Mouse (Mus musculus) monocyte, adult 2 months (primary cell): ENCODE data around the gene Snai3.

ENCODE experiments used
- DNase-seq, 2 experiments: peaks; one replicate each; pipeline ENCODE4 v3.0.0; 2022; ENCODE audit warnings: low spot score in 2 of 2, low read depth in 1 of 2

Gene Snai3

DNA sequence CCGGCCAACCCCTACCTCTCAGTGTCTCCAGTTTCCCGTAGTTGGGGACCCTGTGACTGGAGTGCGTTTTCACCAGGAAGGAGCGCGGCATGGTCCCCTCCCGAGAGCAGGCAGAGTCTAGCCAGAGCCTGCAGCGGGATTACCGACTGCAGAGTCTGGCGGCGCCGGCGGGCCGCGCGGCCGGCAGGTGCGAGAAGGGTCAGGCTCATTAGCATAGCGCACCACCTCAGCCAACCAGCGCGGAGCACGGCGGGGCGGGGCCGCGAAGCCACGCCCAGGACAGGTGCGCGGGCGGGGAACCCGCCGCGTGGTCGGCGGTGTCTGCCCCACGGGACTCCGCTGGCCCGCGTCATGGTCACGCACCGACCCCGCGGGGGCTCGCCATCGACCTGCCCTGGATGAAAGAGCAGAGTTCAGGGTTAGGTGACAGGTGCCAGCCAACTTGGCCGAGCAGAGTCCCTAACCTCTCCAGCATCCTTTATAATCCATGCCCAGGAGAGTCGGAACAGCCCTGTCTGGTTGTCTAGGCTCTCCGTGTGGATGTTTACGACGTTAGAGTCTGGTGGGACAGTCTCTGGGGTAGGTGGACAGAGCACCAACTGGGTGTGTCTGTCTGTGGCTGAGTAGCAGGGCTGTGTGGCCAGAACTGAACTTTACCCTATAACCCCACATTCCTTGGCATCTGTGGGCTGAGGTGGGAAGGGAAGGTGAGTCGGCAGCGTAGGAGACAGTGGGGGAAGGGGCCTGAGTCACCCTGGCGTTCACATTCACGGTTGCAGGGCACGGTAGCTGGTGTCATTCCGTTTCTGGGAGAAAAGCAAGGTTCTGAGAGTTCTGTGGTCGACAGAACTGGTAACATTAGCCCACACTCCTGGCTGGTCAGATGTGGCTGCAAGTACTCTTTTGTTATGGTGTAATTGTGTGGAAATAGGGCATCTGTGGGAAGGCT, at the start of gene Snai3:
Gene Snai3 (minus strand): TSS at position 210 of the 949 bp plus-strand sequence.
- no peak for DNase-seq

DNA sequence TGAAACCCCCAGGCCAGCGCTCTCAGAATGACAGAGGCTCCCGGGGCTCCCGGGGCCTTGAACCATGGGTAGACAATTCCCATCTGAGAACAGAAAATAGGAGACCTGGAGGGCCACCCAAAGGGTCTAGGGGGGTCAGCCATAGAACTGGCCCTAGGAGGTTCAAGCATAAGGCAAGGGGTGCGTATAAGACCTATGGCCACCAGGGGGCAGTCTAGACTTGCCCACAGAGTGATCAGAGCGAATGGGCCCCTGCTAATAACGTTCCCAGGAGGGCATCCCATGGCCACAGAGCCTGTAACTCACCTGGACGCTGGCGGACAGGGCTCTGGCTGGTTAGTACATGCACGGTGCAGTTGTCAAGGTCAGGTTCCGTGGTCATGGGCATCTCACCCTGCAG, 40.3 kb upstream of the Snai3 start:
- peak in 1 of 2 experiments; percentile 58 for DNase-seq

DNA sequence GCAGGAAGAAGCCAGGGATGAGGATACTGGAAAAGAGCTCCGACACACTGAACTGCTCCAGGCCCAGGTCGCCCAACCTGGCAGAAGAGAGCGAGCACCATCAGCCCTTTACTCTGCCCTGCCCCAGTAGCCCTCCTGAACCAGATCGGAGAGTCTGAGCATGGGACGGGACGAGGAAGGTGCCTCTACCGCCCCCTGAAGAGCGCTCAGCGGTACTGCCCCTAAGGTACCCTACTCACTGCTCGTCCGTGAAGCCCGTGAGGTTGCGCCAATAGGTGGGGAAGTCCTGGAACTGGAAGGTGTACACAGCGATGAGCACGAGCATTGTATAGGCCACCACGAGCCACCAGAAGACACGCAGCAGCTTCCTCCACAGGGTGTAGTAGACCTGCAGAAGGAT, 37.4 kb upstream of the Snai3 start:
- DNase-seq, result no peak

DNA sequence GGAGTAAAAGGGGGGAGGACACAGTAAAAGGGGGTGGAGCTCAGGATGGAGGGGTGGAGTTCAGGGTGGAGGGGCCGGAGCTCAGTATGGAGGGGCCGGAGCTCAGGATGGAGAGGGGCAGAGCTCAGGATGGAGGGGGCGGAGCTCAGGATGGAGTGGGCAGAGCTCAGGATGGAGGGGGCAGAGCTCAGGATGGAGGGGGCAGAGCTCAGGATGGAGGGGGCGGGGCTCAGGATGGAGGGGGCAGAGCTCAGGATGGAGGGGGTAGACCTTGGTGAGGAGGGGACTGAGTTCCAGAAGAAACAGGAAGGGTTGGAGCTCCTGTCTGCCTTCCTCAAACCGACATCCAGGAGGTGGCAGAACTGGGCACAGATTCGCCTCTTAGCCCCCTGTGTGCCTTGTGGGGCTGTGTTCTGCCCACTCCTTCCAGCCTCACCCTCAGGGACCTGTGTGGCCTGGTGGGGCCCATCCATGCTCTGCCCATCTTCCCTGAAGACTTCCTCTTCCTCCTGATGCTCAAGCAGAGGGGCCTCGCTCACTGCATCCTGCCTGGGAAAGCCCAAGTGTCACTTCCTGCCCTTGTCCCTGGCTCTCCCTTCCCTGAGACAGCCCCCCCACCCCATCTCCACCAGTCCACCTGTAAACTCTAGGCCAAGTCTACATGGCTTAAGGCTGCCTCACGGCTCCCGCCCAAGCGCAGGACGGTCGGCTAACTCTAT, 36.6 kb upstream of the Snai3 start:
- DNase-seq, result no peak

DNA sequence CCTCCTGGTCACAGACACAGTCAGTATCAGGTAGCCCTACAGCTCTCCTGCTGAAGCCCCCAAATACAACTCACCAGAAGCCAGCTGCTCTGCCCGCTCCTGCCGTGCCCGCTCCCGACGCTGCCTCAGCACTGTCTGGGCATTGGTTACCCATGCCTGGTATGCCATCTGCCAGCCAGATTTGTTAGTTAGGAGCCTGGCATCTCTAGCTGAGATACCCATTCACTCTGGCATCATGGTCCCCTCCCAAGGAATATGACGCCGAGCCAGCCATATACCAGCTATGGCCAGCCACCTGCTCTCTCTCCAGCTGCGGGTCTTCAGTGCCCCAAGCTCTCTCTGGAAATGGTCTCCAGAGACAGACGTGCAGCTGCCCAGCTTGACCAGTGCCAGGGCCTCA, 27.9 kb upstream of the Snai3 start:
- no peak for DNase-seq

DNA sequence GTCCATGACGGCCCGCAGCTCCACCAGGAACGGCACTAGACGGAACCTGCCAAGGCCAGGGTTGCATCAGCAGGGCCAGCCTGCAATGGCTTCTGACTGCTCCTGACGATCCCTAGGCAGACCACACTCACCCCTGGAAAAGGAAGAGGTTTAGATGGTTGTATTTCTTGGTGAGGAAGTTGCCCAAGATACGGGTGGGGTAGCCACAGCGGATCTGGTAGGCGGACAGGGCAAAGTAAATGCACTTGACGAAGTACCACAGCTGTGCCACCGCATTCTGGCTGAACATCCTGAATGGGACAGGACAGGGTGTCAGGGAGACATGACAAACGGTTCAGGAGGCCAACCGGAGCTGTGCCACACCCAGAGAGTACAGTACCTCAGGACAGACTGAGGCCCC, 24.3 kb upstream of the Snai3 start:
- DNase-seq, result peak; percentile 38 to 41

DNA sequence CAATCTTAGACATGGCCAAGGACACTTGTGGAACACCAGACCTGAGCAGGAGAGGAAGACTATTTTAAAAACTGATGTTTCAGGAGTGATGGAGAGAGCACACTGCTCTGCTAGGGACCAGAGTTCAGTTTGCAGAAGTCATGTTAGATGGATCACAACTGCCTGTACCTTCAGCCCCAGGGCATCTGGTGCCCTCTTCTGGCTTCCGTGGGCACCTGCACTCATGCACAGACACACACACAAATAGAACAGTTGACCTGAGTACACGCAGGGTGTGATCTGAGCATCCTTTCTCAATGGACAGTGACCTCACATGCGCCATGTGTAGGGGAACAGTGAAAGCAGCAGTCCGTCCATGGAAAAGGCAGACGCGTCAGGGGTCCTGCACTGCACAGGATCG, 23.3 kb upstream of the Snai3 start:
- DNase-seq, result no peak

DNA sequence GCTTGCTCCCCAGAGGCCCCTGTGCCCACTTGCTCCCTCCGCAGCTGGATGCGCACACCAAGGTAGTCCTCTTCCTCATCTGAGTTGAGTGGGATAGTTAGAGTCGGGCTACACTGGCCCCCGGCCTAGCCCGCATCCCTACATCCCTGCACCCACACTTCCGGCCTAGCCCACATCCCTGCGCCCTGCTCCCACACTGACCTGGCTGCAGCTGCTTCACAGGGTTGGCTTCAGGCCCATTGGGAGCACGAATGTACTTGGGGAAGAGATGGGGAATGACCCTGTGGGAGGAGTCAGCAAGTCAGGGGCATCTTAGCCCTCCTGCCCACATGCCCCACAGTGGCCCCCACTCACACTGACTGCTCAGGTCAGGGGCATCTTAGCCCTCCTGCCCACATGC, 21.9 kb upstream of the Snai3 start:
- DNase-seq, result no peak

DNA sequence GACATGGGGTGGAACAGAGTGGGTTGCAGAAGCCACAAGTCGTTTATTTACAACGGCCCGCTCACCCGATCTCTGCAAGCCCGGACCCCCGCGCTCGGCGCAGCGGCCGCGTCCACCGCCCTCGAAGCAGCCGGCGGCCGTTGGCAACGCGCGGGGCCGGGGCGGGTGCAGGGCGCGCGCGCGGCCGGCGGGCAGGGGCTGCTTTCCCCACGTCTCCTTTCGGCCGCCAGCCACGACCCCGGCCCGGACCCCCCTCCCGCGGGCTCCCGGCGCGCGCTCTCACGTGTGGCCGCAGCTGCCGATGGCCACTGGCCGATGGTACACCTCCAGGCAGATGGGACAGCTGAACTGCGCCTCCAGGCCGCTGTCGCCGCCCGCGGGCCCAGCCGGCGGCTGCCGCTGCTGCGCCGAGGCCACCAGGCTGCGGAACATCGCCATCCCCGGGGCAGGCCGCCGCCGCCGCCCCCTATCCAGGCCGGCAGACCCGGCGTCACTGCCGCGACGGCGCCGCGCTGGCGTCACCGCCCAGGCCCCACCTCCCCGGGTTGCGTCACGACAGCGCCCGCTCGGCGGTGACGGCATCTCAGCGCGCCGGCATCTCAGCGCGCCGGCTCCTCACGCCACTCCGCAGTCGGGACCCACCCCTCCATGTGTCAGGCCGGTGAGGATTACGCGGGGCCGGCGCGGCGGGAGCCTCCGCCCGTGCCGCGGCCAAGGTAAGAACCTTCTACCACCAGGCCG, 15.2 kb upstream of the Snai3 start, which contains the start of the genes Rnf166 and Ctu2:
Gene Rnf166 (minus strand): TSS at position 485 of the 741 bp plus-strand sequence.
Gene Ctu2 (plus strand): TSS at position 564 of the 741 bp plus-strand sequence.
- DNase-seq, result peak; percentile 73 to 91

DNA sequence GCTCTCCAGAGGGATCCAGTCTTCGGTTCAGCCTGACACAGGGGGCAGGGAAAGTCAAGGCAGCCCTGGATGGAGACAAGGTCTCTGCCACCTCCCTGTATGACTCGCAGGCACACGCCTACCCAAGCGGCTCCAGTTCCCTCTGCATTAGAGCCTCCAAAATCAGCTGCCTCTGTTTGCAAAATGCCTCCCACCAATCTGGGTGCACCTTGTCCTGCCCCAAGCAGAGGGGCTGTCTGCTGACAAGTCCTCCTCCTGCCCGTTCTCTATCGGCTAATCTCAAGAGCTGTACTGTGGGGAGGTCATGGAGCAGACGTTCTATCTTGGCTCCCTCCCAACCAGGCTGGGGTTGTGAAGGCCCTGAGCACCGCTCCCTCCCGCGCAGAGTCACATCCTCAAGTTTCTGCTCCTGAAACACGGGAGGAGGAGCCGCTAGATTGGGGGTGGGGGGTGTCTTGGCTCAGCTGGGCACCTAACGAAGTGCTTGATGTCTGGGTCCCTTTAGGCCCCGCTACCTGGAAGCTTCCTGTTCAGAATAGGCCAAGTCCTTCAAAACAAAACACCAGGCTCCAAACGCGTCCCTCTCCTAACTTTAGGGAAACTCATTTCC, 14.5 kb upstream of the Snai3 start:
- DNase-seq, result no peak

DNA sequence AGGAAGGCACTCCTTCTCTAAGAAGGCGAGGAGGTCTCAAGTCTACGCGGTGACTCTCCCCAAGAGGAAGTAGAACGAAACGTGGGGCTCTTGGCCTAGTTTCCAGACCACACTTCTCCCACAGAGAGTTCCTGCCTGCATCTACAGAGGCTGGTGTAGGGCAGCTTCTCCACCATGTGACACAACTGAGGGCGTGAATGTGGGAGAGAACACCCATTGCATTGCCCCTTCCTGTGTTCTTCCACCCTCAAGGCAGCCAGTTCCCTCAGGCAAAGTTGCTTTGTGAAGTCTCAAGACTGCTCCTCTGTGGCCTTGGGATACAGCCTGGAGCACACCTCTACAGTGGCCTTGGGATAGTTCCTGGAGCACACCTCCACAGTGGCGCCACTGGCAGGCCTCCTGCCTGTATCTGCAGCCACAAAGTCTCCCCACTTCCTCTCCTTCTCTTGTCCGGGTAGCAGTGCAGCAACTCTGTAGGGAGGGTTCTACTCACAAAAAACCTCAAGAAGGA, 13.4 kb upstream of the Snai3 start:
- DNase-seq, result peak; percentile 33 to 52

DNA sequence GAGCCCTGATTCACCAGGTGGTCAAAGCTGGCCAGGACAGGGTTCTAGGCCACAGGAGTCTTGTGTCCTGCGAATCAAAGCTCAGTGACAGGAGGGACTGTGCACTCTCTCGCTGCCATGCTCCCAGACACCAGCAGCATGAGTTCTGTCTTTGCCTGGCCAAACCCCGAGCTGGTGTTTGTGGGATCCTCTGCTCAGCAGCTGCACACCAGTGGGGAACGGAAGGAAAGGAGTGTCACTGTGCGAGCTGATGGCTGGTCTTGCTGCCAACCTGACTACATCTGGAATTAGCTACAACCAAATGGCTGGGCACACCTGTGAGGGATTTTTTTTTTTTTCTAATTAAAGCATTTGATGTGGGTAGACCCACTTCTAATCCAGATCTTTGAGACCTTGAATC, 10.2 kb upstream of the Snai3 start:
- DNase-seq, result no peak

DNA sequence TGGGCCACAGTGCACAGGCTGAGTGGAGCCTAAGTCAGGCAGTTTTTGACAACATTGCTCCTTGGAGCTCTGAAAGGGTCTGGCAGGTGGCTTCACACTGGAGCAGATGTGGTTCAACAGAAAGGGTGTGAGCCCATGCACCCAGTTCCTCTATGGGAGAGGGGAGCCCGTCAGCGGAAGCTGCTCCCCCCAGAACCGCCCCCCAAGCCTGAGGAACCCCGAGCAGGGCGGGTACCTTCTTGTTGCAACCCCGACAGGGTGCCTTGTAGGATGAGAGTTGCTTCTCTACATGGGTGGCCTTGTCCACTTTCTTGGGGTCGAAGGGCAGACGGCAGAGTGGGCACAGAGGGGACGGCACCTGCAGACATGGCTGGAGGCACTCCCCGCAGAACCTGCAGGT, 9.4 kb upstream of the Snai3 start:
- DNase-seq, result no peak

DNA sequence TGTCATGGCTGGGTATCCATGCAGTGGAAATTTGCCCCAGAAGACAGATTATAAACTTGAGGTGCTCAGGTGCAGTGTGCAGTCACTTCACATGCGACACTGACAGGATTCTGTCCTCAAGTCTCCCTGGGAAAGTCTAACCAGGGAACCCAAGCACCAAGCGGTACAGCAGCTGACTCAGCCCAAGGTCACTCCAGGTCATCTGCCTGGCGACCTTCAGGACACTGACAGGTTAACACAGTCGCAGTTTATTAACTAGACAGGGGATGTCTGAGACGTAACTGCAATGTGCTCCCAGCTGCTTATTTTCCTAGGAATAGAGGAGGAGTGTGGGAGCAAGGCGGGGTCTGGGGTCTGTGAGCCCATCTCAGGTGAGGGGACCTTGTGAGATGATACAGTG, 8.9 kb upstream of the Snai3 start:
- DNase-seq, result no peak

DNA sequence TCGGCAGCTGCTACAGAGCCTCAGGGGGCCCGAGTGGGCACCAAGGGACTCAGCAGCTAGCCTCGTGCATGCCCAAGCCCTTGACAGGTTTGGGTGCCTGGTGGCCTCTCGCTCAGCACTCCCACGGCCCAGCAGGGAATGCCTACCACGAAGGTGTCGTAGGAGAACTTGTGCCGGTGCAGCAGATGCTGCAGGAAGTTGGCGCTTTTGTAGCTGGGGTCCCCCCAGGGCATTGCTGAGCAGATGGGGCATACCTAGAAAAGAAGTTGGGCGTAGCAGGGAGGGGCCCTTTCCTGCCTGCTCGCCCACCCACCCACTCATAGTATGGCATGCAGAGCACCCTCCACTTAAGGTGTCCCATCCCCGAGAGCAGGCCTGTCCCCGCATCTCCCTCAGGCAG, 7.3 kb upstream of the Snai3 start:
- no peak for DNase-seq

DNA sequence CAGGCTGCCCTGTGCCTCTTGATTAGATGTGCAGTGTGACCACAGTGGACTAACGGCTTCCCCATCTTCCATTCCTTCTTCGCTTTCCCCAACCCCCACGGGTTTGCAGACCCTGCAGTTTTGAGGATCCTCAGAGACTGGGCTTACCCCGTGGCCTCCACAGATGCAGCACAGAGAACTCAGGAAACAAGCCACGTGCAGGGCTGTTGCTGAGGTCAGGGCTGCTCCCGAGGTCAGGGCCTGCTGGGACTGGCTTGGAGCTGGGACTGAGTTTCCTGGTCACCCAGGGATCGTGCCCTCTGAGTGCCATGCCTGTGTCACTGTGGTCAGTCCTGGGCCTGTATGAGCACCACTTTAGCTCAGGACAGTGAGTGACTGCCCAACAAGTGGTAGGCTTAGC, 4.5 kb upstream of the Snai3 start:
- no peak for DNase-seq

DNA sequence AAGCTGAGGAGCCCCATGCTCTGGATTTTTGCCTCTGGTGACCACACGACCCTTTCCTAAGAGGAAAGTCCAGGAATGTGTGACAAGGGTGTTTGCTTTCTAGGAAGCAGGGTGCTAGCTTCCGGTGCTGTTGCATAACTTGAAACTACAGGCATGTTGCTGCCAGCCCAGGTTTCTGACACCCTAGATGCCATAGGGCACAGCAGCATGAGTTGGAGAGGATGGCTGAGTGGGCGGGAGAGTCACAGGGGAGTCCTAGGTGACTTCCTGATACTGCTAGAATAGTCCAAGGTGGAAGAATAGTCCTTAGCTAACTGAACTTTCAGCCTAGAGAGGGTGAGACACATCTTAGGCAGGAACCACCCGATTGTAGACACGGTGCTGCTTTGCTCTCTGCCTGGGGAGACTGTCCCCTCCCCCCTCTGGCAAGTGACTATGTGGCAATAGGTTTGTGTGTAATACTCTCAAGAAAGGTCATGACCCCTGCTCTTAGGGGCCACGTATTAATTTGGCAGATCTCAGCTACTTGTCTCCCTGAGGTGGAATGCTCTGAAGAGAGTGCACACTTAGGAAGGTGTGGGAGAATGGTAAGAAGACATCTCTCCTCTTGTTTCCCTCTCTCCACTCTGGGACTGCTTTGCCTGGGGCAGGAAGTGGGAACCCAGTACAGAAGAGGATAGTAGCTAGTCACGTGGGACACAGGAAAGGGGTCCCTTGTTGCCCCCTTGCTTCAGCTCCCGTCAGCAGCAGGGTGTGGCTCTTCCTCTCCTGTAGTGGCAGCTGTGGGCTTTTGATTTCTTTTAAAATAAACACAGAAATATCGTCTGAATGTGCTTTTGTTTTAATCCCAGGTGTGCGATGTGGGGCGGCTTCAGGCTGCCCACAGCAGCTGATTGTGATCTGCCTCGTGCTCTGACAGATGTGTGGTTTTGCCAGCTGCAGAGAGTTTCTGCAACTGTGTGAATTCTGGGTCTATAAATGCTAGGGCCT, 3.4 kb upstream of the Snai3 start:
- DNase-seq, result peak in 1 of 2 experiments; percentile 26

DNA sequence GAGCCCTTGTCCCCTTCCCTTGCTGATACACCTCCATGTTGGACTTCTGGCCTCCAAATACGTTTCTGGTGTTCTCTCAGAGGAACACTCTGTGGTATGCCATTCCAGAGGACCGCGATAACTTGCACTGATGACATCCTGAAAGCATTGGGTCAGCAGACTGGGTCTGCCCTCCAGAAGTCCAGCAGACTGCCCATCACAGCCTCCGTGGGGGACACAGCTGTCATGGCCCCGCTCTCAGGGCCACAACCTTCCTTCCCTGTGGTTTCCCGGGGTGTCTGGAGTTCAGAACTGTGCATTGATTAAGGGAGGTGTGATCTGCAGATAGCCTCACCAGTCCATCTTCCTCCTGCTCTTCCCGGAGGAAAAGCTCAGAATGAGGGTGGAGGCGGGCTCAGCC, 2.0 kb upstream of the Snai3 start:
- DNase-seq, result no peak

DNA sequence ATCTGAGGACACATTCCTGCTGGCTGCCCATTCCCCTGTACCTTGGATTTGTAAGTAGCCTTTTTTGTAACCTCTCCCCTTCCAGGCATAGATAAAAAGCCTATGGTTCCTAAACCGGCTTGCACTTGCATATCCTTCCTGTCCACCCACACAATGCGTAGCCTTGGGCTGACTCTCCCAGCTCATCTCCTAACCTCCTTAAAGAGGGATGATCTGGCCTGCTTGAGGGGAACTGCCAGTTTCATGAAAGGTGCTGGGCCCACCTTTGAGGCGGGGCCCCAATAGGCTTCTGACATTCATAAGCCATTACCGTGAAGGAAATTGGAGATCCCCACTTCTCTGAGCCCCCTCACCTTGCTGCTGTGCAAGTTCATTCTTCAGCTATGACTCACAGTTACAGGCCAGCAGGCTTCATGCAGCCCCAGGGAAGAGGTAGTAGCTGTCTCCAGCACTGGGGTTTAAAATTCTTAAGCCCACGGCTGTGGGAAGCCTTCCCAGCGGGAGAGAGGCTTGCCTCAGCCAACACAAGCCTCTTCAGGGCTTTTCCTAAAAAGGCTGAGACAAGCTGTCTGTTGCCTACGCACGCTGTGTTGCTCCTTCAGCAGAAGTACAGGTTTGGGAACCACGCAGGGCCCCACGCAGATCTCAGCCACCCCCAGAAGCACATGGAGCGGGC, 1.1 kb upstream of the Snai3 start:
- no peak for DNase-seq
